Mouse (Mus musculus) bone marrow macrophage, adult 2 months (primary cell): ENCODE results near the gene Dohh.

ENCODE experiments used
- CTCF ChIP-seq: IDR thresholded peaks from 2 replicates; pipeline ENCODE4 v1.5.1; 2012; ENCODE audit warnings: low read depth, mild to moderate bottlenecking, low read length, moderate library complexity
- POLR2A ChIP-seq: IDR thresholded peaks from 2 replicates; pipeline ENCODE4 v1.6.1; 2012; ENCODE audit warnings: mild to moderate bottlenecking, low read depth, low read length, borderline replicate concordance

- TF ChIP-seq CTCF (no peak), POLR2A (no peak)
Observed at GRCm38 (mm10) chr10:81393456-81394063, 9.3 kb downstream of the Dohh start.
